Mouse (Mus musculus): ENCODE results near the gene Olfr159.

DNA sequence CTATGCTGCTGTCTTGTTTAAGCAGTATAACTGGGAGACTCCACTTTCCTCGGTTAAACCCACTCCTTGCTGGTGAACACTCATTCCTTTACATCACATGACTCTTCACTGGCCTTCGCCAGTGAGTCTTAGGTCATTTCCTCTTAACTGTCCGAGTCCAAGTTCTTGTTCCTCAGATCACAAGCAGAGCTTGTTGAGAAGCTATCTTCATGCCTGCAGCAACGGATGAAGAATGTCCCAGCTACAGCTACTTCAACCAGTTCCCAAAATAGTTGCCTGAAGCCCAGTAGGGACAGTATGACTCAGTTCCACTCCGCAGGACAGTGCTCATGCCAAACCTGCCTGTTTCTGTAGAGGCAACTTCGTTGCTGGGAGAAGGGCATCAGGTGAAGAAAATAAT lies 13.6 kb downstream of the Olfr159 start:
- TF ChIP-seq CTCF (IDR thresholded peaks at IDR 0.05): no peak
- TF ChIP-seq POLR2A (IDR thresholded peaks at IDR 0.05; ENCODE audit: insufficient read depth, low read depth, low read length): peak; percentile 39; the same call in 1 of the 2 replicates
